Mouse (Mus musculus) embryo, embryonic 10.5 days (tissue): Measurements from ENCODE around the gene Myh9.

Experiments used
- DNase-seq: peaks from one replicate; pipeline ENCODE4 v3.0.0-alpha.2; 2015; ENCODE audit warnings: low spot score

Gene Myh9

DNA sequence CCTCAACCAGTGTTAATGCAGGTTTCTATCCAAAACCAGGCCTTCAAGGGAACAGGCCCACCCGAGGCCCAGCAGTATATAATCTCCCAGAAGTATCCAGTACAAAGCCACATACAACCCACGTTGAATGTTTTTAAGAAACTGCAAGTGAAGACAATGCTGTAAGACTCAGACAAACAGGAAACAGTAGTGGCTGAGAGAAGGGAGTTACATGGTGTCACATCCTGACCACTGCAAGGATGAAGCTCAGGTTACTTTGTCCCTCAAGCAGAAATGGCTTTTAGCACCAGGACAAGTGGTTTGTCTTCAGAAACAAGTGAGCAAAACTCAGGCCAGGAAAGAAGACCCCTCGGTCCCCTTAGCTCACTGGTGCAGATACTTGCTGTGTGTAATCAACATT is 52.8 kb downstream of the Myh9 start:
- DNase-seq, result no peak

DNA sequence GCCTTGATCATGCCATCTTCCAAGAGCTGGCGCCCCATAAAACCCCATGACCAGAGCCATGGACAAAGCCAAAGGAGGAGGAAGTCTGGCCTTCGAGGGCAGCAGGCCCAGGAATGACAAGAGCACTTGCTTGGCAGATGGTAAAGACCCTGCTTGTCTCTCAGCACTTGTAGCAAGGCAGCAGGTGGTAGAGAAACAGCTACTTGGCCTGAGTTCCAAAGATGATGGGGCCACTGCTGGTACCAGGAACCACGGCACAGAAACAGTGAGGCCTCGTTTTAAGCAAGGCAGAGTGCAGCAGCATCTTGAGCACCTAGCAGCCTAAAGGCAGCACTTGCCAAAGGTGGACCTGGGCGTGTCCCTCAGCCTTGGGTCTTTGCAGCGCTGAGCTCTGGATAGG is 53.6 kb downstream of the Myh9 start:
- DNase-seq, result no peak

DNA sequence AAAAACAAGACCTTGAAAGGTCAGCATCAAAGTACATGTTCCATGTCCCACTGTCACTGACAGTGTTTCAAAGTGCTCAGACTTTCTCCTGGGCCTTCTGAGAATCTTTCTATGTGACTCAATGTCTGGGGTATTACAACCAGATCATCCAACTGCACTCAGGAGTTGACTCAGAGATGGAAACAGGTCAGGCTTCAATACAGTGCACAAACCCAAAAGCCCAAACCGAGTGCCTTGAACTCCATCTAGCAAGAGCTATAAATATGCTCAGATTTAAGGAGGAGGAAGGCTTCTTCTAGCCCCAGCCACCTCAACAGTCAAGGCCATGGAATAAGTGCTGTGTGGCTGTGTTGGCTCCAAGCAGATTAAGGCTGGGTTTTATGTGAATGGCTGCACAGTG is 56.2 kb downstream of the Myh9 start:
- no peak for DNase-seq

DNA sequence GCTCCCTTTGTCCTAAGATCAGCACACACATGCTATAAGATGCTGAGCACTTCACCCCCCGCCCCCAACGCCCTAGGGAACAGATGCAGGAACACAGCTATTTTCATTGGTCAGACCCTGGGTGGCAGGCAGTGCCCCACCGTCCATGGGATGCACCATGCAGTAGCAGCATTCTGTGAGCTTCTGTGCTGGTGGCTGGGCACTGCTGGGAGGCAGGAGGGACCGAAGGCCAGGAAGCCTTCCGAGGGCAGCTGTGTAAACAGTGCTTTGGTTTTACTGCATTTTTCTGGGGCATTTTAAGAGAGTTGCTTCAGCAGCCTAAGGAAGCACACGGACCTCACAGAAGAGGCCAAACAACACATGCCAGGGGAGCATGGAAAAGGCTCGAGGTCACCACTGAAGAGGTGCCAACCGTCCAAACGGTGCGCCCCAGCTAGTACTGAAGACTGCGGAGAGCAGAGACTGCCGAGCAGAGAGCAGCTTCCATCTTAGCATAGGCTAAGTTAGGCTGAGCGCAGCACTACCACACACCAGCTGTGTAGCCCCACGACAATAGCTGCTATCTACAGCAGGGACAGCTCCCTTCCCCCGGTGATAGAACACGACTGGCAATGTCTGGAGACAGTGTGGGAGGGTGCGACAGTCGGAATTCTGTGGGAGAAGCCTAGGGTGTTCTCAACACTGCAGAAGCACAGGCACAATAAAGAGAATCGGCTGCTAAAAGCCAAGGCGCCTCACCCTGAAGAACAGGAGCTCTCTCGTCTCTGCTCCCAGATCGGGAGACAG is 57.7 kb downstream of the Myh9 start:
- DNase-seq, result no peak

DNA sequence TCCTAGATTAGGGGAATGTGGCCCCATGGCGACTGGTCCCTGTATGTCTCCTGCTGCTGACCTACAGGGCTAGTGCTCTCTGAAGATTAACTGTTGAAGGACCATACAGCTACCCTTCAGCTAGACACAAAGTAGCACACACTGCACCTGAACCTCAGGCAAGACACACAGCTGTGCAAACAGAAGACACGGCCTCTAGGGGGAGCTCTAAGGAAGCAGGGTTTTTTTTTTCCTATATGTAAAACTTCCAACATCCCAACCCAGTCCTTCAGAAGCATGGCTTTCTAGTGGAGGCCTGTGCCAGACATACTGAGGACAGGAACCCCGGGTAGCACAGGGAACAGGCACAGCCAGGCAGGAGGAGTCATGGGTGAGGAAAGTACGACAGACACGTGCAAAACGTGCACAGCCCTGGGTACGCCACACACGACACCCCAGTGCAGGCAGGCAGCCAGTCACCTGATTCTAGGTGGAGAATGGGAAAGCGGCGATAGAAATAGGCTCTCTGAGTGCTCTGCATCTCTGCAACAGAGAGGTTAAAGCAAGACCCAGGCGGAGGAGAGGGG is 59.4 kb downstream of the Myh9 start:
- peak; percentile 62 for DNase-seq

DNA sequence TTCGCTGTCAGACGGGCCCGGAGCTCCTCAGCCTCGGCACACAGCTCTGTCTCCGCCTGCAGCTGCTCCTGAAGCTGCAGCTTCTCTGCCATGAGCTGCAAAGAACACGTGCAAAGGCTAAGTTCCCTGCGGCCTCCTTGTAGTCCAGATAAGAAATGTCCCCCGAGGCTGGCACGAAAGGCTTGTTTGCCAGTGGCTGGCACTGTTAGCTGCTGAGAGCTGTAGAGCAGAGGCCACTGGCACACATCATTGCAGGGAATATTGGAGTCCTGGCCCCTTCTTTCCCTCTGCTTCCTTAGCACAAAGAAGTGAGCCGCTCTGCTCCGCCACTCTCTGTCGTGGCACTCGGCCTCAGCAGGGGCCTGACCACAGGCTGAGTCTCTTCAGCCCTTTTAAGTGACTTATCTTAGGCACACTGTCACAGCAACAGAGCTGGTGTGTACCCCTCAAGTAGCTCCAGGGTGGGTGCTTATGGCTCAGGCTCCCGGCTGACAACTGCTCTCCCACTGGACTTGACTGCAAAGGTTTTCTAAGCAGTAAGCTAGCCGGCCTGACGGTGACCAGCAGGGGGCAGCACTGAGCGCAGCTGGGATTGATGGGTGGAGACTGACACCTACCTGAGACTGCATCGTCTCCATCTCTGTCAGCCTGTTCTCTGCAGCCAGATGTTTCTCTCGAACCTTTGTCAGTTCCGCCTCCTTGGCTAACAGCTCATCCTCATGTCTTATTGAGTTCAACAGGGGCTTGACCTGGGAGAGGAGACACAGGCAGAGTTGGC is 66.6 kb downstream of the Myh9 start:
- peak; percentile 80 for DNase-seq

DNA sequence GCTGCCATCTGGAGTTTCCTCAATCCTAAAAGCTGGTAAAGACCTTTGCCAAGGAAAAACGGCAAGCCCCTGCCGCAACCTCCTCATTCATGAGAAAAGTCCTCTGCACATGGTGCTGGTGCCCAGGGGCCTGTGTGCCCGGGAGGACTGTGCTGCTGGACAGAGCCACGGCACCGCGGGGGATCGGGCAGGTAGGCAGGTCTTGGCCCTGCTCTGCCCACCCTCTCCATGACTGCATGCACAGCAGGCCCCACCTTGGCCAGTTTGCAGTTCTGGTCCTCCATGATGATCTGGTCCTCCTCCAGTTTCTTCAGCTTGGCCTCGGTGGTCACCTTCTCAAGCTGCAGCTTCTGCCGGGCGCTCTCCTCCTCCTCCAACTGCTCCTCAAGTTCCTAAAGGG is 67.7 kb downstream of the Myh9 start:
- DNase-seq, result no peak

DNA sequence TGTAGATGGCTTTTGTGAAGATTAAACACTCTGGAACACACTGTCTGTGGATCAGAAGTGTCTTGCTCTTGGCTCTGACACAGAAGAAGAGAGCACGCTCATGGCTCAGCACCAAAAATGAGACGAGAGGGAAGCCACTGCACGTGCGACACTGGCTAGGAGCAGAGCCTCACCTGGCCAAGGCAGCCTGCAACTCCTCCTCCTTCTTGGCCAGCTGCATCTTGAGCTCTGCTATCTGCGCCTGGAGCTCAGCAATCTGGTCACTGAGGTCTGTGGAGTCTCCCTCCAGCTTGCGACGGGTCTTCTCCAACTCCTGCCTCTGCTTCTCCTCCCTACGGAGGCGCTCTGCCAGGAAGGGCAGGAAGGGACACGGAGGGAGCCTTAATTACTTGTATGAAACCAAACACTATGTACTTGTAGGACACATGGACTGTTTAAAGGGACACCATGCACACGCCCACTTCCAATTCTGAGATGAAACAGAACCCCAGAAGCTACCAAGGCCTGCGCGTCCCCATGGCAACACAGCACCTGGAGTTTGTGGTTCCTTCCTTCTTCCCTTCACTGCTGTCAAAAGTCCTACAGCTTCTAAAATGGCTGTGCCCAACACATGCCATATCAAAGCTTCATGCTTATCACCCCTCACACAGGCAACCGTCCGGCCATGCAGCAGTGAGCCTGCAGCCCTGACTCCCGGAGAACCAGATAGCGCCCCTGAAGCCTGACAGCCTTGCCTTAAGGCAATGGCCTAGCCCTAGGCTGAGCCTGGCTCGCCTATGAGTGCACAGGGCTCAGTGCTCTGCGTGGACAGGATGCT is 68.7 kb downstream of the Myh9 start:
- DNase-seq, result no peak

DNA sequence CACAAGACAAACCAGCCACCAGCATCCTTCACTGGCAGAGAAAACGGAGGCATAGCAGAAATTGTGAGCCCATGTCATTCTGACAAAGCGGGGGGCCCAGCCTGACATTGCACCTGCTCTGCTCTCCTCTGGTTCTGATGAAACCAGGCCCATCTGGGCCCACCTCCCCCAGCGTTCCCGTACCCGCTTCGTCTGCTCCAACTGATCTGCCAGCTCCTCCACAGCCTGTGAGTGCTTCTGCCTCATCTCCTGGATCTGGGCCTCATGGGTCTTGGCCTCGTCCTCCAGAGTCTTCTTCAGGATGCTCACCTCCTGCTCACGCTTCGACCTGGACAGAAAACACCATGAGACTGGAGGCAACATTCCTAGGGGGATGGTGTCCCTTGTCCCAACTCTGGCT is 71.0 kb downstream of the Myh9 start:
- no peak for DNase-seq

DNA sequence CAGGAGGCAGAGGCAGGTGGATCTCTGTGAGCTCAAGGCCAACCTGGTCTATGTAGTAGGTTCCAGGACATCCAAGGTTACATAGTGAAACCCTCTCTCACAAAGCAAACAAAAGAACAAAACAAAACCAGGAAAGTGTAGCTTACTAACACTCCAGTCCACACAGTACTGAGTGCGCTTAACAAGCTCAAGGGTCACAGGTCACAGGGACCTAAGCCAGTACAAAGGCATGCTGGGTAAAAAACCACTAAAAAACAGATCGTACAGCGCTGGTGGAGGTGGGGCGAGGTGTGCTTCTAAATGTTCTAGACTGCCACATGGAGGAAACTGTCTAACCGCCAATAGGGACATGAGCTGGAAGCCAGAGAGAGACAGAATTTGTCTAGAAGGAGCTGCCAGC is 71.6 kb downstream of the Myh9 start:
- no peak for DNase-seq

DNA sequence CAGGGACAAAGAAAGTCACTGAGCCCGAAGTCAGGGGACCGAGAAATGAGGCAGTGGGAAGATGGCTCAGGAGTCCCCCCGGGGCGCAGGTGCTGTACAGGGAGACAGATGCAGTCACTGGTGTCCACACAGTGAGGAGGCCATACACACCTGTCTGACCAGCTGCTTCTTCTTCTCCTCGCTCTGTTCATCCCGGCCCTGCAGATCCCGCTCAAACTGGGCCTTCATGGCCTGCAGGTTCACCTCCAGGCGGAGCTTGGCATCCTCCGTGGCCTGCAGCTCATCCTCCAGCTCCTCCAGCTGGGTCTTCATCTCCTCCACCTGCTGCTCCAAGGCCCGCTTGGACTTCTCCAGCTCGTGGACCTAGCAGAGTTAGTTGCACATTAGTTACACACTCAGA is 75.0 kb downstream of the Myh9 start:
- no peak for DNase-seq

DNA sequence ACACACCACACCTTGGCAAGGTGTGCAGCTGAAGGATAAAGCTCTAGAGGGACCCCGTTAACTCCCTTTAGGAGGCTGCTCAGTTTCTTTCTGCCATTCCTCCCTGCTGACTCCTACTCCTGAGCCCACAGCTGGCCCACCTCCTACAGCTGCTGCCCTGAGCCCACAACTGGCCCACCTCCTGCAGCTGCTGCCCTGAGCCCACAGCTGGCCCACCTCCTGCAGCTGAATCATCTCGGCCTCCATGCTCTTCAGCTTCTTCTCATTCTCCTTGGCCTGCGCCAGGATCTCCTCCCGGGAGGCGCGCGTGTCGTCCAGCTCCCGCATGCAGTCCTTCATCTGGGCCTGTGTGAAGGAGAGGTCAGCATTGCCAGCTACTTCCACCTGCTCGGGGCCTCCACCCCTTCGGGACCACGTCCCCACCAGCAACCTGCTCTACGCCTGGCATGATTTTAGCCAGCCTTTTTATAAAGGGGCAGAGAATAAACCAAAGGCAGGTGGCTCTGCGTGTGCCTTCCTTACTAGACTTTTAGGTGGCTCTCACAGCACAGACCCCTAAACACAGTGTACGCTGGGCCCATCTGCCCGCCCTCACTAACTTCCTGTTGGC is 76.4 kb downstream of the Myh9 start:
- DNase-seq, result no peak

DNA sequence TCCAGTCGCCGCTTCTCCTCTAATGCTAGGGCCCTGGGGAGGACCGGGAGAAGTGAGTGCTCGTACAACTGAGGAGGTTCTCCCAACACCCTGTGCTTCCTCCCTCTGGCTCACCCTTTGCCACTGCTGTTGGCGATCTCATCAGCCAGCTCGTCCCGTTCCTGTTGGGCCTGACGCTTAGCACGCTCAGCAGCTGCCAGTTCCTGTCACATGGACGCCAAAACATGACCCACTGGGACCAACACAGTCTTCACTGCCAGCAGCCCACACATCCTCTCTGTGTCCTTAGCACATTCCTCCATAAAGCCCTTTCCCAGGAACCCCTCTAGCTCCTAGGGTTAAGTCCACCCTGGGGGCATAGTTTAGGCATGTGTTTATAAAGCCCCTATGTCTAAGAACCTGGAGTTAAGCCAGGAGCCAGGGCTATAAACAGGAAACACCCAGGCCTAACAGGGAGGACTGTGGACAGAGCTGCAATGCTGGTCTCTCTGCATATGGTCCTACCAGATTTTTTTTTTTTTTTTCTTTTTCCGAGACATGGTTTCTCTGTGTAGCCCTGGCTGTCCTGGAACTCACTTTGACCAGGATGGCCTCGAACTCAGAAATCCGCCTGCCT is 77.5 kb downstream of the Myh9 start:
- DNase-seq, result no peak

DNA sequence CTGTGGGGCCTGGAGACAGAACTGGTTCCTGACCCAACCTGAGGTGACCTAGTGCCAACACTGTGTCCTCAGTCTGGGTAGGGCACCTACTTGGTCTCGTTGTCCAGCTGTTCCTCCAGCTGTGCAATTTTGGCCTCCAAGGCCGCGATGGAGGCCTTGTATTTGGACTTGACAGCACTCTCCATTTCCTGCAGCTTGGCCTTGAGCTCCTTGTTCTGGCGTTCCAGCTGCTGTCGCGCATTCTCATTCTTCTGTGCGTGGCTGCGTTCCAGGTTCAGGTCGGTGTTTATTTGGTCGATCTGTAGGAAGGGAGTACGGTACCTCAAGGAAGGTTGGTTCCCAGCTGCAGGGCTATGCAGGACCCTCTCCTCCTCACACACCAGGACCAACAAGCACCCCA is 78.3 kb downstream of the Myh9 start:
- no peak for DNase-seq

DNA sequence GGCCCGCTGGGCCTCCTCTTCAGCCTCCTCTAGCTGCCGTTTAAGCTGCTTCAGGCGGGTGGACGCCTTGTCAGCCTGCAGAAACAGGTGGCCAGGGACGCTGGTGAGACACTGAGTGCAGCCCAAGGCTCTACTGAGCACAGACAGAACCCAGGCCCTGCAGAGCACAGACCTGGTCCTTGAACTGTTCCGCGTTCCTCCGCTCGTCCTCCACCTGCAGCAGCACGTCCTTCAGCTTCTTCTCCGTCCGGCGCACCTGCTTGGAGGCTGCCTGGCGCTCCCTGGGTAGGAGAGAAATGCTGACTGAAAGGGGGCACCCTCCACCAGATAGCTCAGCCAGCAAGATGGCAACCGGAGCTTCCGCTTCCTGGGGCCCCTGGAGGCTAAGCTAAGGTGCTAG is 78.9 kb downstream of the Myh9 start:
- no peak for DNase-seq

DNA sequence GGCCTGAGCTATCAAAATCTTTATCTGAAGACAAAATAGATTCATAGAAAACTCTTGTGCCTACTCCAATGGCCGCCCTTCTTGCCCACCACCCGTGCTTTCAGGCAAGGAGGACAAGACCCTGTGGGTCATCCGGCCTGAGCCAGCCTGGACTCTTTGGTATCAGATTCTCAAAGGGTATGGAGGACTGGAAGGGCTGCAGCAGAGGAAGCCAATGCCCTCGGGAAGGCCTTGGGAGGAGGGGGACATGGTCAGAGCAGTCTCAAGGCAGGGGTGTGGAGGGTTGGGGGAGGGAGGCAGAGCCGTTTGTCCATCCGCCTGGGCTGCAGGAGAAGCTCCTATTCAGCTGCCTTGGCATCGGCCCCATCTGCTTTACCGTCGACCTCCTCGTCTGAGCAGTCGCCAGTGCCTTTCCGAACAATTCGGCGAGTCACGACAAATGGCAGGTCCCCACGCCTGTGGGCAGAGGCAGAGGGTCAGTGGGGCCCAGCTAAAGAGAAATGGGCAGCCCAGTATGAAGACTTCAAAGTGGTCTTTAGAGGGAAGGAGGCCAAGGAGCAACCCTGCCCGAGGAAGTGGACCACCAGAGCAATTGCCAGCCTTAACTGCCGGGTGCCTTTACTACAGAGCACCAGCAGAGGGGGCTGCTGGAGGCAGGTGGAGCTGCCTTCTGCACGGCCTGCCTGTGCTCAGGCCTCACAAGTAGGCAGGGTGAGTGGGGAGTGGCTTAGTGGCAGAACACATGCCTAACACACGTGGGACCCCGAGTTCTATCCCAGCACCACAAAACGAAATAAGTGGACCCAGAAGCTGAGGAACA is 80.2 kb downstream of the Myh9 start:
- peak; percentile 67 for DNase-seq

DNA sequence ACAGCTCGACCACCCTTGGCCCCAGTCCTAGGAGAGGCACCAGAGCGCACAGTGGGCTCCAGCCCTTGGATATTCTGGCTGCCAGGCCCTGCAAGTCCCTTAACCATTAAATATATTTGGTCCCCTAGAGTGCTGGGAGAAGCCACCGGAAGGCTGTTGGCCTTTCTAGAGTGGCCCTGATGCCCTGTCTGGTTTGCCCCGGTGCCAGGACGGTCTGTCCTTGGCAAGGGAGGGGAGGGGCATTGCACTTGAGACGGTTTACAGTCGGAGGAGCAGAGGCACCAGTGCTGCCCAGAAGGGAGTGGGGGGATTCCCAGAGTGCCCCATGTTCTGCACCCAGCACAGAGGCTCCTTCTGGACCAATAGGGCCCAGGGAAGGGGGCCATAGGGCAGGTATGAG is 80.9 kb downstream of the Myh9 start:
- no peak for DNase-seq

DNA sequence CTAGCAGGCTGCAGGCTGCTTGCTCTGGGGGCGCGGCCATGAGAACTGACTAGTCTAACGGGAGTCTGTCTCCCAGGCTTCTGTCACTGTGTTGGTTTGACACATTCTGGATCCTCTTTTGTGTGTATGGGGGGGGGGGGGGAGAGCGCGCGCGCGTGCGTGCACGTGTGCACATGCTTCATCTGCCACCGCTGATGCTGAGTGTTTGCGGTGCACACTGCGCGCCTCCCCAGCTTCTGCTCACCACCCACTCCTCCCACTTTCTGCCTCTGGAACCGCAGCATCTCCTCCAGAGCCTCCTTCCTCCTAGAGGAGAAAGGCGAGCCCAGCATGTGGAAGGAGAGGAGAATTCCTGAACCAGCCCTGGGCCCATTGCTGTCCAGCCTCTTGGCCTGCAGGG is 81.9 kb downstream of the Myh9 start:
- DNase-seq, result no peak

DNA sequence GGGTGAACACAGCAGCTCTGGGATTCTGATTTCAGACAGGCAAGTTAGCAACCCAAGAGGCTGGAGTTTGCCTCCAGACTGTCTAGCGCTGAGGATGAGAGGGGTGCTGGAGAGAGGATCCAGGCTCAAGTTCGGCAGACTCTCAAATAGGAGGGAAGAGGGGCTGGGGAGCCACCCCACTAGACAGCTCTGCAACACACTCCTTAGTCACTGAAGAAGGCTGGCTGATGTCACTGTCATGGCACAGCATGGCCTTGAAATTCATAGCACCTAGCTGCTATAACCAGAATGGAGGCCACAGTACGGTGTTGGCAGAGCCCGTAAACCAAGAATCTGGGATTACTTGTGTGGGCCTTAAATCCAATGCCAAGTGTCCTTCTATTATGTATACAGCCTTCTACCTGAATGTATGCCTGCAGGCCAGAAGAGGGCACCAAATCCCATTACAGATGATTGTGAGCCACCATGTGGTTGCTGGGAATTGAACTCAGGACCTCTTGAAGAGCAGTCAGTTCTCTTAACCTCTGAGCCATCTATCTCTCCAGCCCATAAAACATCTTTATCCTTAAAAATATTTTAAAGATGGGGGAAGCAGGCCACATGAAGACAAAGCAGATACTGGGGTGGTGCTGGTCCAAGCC is 84.3 kb downstream of the Myh9 start:
- DNase-seq, result no peak

DNA sequence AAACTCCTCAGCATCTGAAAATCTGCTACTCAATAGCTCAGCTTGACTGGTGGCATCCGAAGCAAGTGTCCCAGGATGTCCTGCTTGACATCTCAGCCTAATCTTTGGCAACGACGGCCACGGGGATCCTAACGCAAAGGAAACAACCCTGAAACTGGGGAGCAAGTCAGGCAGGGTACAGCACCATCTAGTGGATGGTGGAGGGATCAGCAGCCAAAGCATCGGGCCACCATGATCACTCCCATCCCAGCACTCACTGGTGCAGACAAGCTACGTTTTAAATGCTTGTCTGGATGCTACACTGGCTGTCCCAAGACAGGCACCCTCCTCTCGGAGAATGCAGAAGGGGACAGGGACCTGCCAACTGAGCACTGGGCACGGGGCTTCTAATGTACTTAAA is 85.1 kb downstream of the Myh9 start, which contains the start of gene Apol8:
Apol8 (minus strand) TSS at position 156 of the 400 bp plus-strand sequence.
- DNase-seq, result peak; percentile 82
